Mouse (Mus musculus) spleen, adult 2 months (tissue): ENCODE measurements at regions not wholly inside any gene's neighbourhood (a gene's known extent, or its start where the extent isn't known, plus 50 kb on each side); places are given as distances from the start of the nearest gene placed in this dataset.

ENCODE experiments used
- DNase-seq, 2 experiments: peaks; one replicate each; pipeline versions ENCODE4 v3.0.0 to v3.0.0-alpha.2; 2012 to 2021; ENCODE audit warnings: low spot score in 2 of 2, low read depth in 1 of 2
- H3K27ac ChIP-seq: fragments of 200-500 bp; 2 replicates; pipeline ENCODE4 v1.5.1; 2012; ENCODE audit warnings: low read length, inconsistent platforms; ENCODE audit not compliant: insufficient read depth
- H3K27me3 ChIP-seq: fragments of 200-500 bp; 2 replicates; pipeline ENCODE4 v1.6.1; 2012; ENCODE audit warnings: mild to moderate bottlenecking, moderate library complexity, low read length, inconsistent platforms; ENCODE audit not compliant: control insufficient read depth, insufficient read depth
- H3K36me3 ChIP-seq: fragments of 200-500 bp; 2 replicates; pipeline ENCODE4 v1.6.1; 2012; ENCODE audit warnings: mild to moderate bottlenecking, low read length, inconsistent platforms; ENCODE audit not compliant: control insufficient read depth, insufficient read depth
- H3K4me1 ChIP-seq: fragments of 200-500 bp; 2 replicates; pipeline ENCODE4 v1.6.1; 2011; ENCODE audit warnings: inconsistent platforms; ENCODE audit not compliant: control insufficient read depth, insufficient read depth, insufficient read length
- H3K4me3 ChIP-seq: fragments of 200-500 bp; 2 replicates; pipeline ENCODE4 v1.5.1; 2011; ENCODE audit warnings: mild to moderate bottlenecking, inconsistent platforms; ENCODE audit not compliant: insufficient read depth, insufficient read length; ENCODE audit errors: extremely low read depth
- CTCF ChIP-seq: fragments of 200-500 bp; IDR thresholded peaks from 2 replicates; pipeline ENCODE4 v1.5.1; 2011; ENCODE audit warnings: mild to moderate bottlenecking, inconsistent platforms; ENCODE audit not compliant: insufficient read depth, insufficient read length, insufficient replicate concordance; ENCODE audit errors: extremely low read depth
- POLR2A ChIP-seq: fragments of 200-500 bp; IDR thresholded peaks from 2 replicates; pipeline ENCODE4 v1.6.1; 2011; ENCODE audit warnings: low read depth, low read length, inconsistent platforms
- WGBS: fragments of 180-500 bp; shearing (Covaris S2); methylation state at CpG from one replicate; pipeline ENCODE4 v1.1.7; 2018; 5-methylcytosine and 5-hydroxymethylcytosine counted together

DNA sequence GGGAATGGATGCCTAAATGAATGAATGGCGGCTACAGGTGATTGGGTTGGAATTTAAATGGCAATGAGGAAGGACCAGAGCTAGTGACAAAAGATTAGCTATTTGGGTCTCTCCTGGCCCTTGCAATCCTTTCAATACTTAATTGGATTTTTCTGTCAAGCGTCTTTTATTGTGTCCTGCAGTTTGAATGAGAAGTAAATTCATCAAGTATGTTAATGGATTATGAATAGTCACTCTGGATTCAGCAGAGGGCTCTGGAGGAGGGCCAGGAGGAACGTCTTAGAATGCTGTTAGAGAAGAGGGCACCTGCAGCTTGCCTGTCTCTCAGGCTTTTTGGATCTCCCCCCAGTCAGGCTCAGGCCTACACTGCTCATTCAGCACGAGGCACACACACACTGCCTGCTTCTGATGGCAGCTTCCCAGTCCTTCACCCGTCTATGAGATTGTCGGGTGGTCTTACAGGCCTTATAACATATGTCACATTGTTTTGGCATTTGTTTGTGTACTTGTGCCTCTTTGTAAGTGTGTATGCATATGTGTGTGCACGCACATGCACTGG is 197.0 kb upstream of the Stt3b start:
- Histone ChIP-seq H3K4me1 (no peaks in the 10 kb centered on the region), H3K4me3 (no peak overlapping the region), H3K27me3 (no peaks in the 10 kb centered on the region), H3K36me3 (no peaks in the 10 kb centered on the region), H3K27ac (no peak overlapping the region)
- WGBS = 87% methylated on average over 7 of the region's 7 CpGs
- no peak for TF ChIP-seq POLR2A
- TF ChIP-seq CTCF = no peak
- no peak for DNase-seq

DNA sequence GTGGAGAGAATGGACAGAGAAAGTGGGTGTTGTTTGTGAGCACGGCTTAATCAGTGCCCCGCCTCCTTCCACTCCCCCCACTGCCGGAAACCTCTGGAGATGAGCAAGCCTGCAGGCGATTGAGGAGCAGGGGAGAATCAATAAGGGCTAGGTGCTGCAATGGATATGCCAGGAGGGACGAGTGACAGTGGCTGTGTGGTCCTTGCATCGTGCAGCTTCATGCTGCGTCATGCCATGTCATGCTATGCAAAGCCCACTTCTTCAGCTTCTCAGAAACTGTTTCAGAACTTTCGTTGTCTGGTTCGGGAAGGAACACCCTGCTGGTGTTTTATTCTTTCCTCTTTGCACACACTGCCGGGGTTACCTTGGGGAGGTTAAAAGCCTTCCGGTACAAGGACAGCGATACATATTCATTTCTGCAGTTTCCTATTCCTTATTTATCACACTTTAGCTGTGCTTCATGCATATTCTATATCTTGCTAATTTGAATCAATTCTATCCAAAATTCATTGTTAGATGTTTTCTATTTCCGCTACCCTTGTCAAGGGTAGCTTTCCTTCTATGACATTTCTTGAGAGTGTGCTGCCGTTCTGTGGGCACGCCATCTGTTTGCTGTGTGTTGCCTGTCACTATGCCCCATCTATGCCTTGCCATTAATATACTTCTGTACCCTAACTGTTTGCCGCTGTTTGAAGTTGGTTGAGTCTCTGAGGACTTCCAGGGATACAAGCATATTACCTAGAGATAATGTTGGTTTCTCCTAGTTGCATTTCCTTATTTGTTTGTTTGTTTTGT is 202.8 kb upstream of the Stt3b start:
- TF ChIP-seq POLR2A = no peak
- TF ChIP-seq CTCF = no peak
- Histone ChIP-seq H3K27me3 (no peaks in the 10 kb centered on the region), H3K27ac (no peak overlapping the region), H3K4me1 (peaks cover 5% of the 10 kb centered on the region; the same call in 1 of the 2 replicates), H3K36me3 (no peaks in the 10 kb centered on the region), H3K4me3 (no peak overlapping the region)
- no peak for DNase-seq
- WGBS = 43% methylated on average over 16 of the region's 16 CpGs

GRCm38 (mm10) chr9:115517903-115518302 is 207.7 kb upstream of the Stt3b start:
- TF ChIP-seq CTCF = no peak
- no peak for TF ChIP-seq POLR2A
- Histone ChIP-seq H3K27ac (no peak overlapping the region), H3K4me1 (peaks cover under 1% of the 10 kb centered on the region; the same call in 1 of the 2 replicates), H3K27me3 (no peaks in the 10 kb centered on the region), H3K36me3 (no peaks in the 10 kb centered on the region), H3K4me3 (no peak overlapping the region)
- no peak for DNase-seq

GRCm38 (mm10) chr9:115524161-115524560 is 213.9 kb upstream of the Stt3b start:
- H3K4me3 ChIP-seq = no peak overlapping the region
- 58% methylated on average over 3 of the region's 3 CpGs for WGBS
- TF ChIP-seq CTCF (no peak), POLR2A (no peak)

DNA sequence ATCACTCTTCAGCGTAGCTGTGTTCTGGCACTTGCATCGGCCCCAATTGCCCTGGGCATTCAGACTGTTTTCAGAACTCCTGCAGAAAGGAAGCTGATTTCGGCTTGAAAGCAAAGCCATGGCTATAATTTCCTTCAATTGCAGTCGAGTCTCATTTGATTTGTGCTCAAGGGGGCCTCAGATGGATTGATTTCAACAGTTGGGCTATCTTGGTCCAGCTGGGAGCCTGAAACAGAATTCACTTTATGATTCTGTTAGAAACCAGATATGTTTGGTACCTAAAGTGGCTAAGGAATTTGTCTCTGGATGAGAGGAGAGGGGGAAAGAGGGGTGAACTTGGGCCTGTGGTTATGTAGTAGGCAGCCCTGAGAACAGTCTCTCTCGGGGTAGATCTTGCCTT is 214.4 kb upstream of the Stt3b start:
- WGBS = 83% methylated on average over 5 of the region's 5 CpGs
- H3K27ac ChIP-seq = no peak overlapping the region
- no peak for DNase-seq
- H3K36me3 ChIP-seq = no peaks in the 10 kb centered on the region
- no peak for TF ChIP-seq POLR2A
- no peak for TF ChIP-seq CTCF
- H3K4me1 ChIP-seq = no peaks in the 10 kb centered on the region; the same call in 1 of the 2 replicates
- H3K4me3 ChIP-seq = no peak overlapping the region
- no peaks in the 10 kb centered on the region for H3K27me3 ChIP-seq

More at GRCm38 (mm10) chr9:115524161-115524560, 213.9 kb upstream of the Stt3b start:
- no peaks in the 10 kb centered on the region for H3K27me3 ChIP-seq
- no peak for DNase-seq
- no peak overlapping the region for H3K27ac ChIP-seq
- H3K36me3 ChIP-seq = no peaks in the 10 kb centered on the region
- H3K4me1 ChIP-seq = no peaks in the 10 kb centered on the region; the same call in 1 of the 2 replicates

- WGBS = 24% methylated on average over 4 of the region's 4 CpGs
- H3K4me3 ChIP-seq = no peak overlapping the region
- TF ChIP-seq POLR2A (no peak), CTCF (no peak)
- H3K27me3 ChIP-seq = no peaks in the 10 kb centered on the region
- no peaks in the 10 kb centered on the region; the same call in 1 of the 2 replicates for H3K4me1 ChIP-seq
- H3K27ac ChIP-seq = no peak overlapping the region
- DNase-seq = no peak
- H3K36me3 ChIP-seq = no peaks in the 10 kb centered on the region
These were observed 216.1 kb upstream of the Stt3b start for GRCm38 (mm10) chr9:115526322-115526721.

GRCm38 (mm10) chr9:115526981-115527380 is 216.8 kb upstream of the Stt3b start:
- no peak for DNase-seq
- TF ChIP-seq POLR2A (no peak), CTCF (no peak)

More at GRCm38 (mm10) chr9:115526981-115527380, 216.8 kb upstream of the Stt3b start:
- no peaks in the 10 kb centered on the region; the same call in 1 of the 2 replicates for H3K4me1 ChIP-seq
- no peaks in the 10 kb centered on the region for H3K36me3 ChIP-seq
- H3K27ac ChIP-seq = no peak overlapping the region
- 89% methylated on average over 6 of the region's 6 CpGs for WGBS
- H3K27me3 ChIP-seq = no peaks in the 10 kb centered on the region
- no peak overlapping the region for H3K4me3 ChIP-seq
